Mouse (Mus musculus) right cerebral cortex, adult 2 months (tissue): ENCODE measurements at regions not wholly inside any gene's neighbourhood (a gene's known extent, or its start where the extent isn't known, plus 50 kb on each side); places are given as distances from the start of the nearest gene placed in this dataset.
"Not testable (repeated sequence)": the region's sequence is repeated elsewhere in the genome, so short reads cannot be mapped to it uniquely, and the experiment has no call there.

Source experiments
- DNase-seq, 2 experiments: peaks; one replicate each; pipeline ENCODE4 v3.0.0; 2021 to 2022; ENCODE audit warnings: low spot score in 2 of 2

GRCm38 (mm10) chr12:80055894-80056293 is 56.9 kb downstream of the Zfp36l1 start:
- DNase-seq: not testable (repeated sequence)

GRCm38 (mm10) chr12:80055394-80055793 is 57.4 kb downstream of the Zfp36l1 start:
- no peak for DNase-seq

- DNase-seq: no peak
Observed at GRCm38 (mm10) chr12:80054655-80055037, 58.2 kb downstream of the Zfp36l1 start.

GRCm38 (mm10) chr12:80053902-80054654 is 58.7 kb downstream of the Zfp36l1 start:
- no peak for DNase-seq

GRCm38 (mm10) chr12:80048215-80048979 is 64.4 kb downstream of the Zfp36l1 start:
- no peak for DNase-seq

- no peak for DNase-seq
Observed at GRCm38 (mm10) chr12:80046625-80047303, 66.0 kb downstream of the Zfp36l1 start.

- no peak for DNase-seq
Observed at GRCm38 (mm10) chr12:80041510-80042324, 71.1 kb downstream of the Zfp36l1 start.

GRCm38 (mm10) chr12:80041012-80041411 is 71.8 kb downstream of the Zfp36l1 start:
- no peak for DNase-seq

- DNase-seq: no peak
Observed at GRCm38 (mm10) chr12:80040233-80040632, 72.6 kb downstream of the Zfp36l1 start.

GRCm38 (mm10) chr12:80039150-80039549 is 73.7 kb downstream of the Zfp36l1 start:
- no peak for DNase-seq

GRCm38 (mm10) chr12:80035500-80036271 is 77.1 kb downstream of the Zfp36l1 start:
- no peak for DNase-seq

- no peak for DNase-seq
Observed at GRCm38 (mm10) chr12:80034963-80035411, 77.8 kb downstream of the Zfp36l1 start.

GRCm38 (mm10) chr12:80034100-80034499 is 78.7 kb downstream of the Zfp36l1 start:
- DNase-seq: no peak

- no peak for DNase-seq
Observed at GRCm38 (mm10) chr12:80032520-80032919, 80.3 kb downstream of the Zfp36l1 start.

- DNase-seq: no peak
Observed at GRCm38 (mm10) chr12:80028301-80028700, 84.5 kb downstream of the Zfp36l1 start.

GRCm38 (mm10) chr12:80023107-80024078 is 89.4 kb downstream of the Zfp36l1 start:
- no peak for DNase-seq

- DNase-seq: no peak
Observed at GRCm38 (mm10) chr12:80022181-80023106, 90.4 kb downstream of the Zfp36l1 start.

- no peak for DNase-seq
Observed at GRCm38 (mm10) chr12:80021030-80021473, 91.8 kb downstream of the Zfp36l1 start.
